Mouse (Mus musculus): ENCODE results near the gene Stard8.

DNA sequence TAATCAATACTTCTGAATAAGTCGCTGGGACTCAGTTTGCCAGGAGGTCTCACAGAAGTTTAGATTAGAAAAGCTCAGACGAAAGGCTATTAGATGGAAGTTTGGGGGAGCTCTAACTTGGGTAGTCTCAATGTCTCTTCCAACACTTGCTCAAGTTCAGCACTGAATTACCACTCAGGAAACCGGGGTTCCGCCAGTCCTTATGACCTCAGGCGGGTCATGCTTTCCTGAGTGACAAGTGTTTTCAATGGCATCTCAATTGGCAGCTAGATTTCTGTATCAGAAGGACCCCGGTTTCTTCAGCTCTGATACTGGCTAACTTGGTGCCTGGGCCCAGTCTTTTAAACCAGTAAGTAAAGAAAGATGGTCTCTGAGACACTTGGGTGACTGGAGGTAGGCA lies 40.2 kb downstream of the Stard8 start:
- TF ChIP-seq CTCF (IDR thresholded peaks at IDR 0.05; ENCODE audit: extremely low read depth, insufficient read length, insufficient replicate concordance, low read depth, low read length) (no peak), POLR2A (IDR thresholded peaks at IDR 0.05; ENCODE audit: low read depth, low read length) (no peak)
